Mouse (Mus musculus): ENCODE results near the gene Pde7b. TPM values are rescaled to one million over a fixed set of nuclear protein-coding genes. Genes with fewer than 3 reads are reported as not detected.

Gene Pde7b
- polyA plus RNA-seq, 1 experiment from 2014 or later: 0.29 TPM

DNA sequence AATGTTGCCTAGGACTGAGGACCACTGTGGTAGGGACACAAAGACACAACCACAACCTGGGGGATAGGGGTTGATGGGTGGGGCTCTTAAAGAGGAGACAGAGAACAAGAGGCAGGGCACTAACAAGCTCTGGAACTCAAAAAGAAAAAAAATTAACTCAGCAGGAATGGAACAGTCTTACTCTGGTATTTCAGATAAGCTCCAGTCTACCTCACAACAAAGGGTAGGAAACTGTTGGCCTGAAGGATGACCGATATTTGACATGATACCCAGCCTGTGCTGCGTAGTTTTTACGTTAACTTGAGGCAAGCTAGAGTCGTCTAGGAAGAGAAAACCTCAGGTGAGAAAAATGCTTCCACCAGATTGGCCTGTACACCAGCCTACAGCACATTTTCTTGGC is 22.4 kb upstream of the Pde7b start:
- H3K27ac ChIP-seq: no peak overlapping the region
- no peak overlapping the region for H3K4me2 ChIP-seq
- H3K4me1 ChIP-seq (replicated peaks): peaks cover 17% of the 10 kb centered on the region
- H3K36me3 ChIP-seq: no peaks in the 10 kb centered on the region
- no peak overlapping the region for H3K4me3 ChIP-seq (replicated peaks)
- no peak overlapping the region for H3K9ac ChIP-seq
- no peaks in the 10 kb centered on the region for H3K9me3 ChIP-seq (replicated peaks)
- 50% methylated on average over 4 of the region's 4 CpGs for WGBS (ENCODE audit: insufficient replicate concordance)
- no peaks in the 10 kb centered on the region for H3K27me3 ChIP-seq
- DNase-seq (no peak), ATAC-seq (ENCODE audit: low read depth) (0 out of 2 replicates have a peak, but pooled peaks have one; percentile 53)

DNA sequence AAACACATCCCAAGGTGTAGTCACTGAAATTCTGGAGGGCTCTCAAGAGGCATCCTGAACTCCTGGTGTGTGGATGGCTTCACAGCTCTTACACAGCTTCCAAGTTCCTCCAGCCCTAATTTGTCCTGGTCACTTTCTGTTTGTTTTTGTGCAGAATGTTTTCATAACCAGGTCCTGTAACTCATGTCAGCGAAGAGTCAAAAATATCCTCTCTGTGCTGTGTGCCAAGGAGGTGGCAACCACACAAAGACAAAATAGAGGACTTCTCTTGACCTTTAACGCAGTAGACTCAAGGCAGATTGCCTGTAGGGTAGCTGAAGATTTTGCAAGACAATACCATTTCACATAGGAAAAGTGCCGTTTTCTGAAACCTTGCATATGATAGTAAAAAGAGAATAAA is 14.9 kb upstream of the Pde7b start:
- Histone ChIP-seq H3K9ac (no peak overlapping the region), H3K9me3 (replicated peaks) (no peaks in the 10 kb centered on the region), H3K4me1 (replicated peaks) (peaks cover 27% of the 10 kb centered on the region), H3K4me3 (replicated peaks) (no peak overlapping the region), H3K27me3 (no peaks in the 10 kb centered on the region), H3K36me3 (no peaks in the 10 kb centered on the region), H3K27ac (no peak overlapping the region), H3K4me2 (no peak overlapping the region)
- WGBS (ENCODE audit: insufficient replicate concordance): 75% methylated on average over 3 of the region's 3 CpGs
- DNase-seq: no peak
- no peak for ATAC-seq (ENCODE audit: low read depth)

DNA sequence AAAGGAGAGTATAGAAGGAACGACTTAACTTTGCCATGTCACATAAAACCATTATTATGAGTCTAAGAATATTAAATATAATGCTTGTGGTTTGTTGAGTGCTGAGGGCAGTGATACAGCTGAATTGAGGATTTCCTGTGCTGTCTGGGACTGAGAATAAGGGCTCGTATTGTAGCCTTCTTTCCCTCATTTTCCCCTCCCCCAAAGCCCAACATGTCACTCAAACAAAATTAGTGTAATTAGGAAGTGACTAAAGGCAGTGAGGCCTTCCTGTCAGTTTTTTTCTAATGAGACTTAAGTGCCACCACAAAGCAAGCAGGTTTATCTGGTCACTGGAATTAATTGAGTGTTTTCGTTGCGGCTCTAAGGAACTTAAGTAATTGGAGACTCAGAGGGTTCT is 12.3 kb upstream of the Pde7b start:
- no peaks in the 10 kb centered on the region for H3K27me3 ChIP-seq
- no peaks in the 10 kb centered on the region for H3K36me3 ChIP-seq
- H3K4me1 ChIP-seq (replicated peaks): peaks cover 27% of the 10 kb centered on the region
- 0 out of 2 replicates have a peak overlapping the region, but pooled peaks have one; percentile 9 for H3K4me2 ChIP-seq
- no peak overlapping the region for H3K27ac ChIP-seq
- DNase-seq (no peak), ATAC-seq (ENCODE audit: low read depth) (no peak)
- H3K9ac ChIP-seq: no peak overlapping the region
- H3K4me3 ChIP-seq (replicated peaks): no peak overlapping the region
- 16% methylated on average over 4 of the region's 4 CpGs for WGBS (ENCODE audit: insufficient replicate concordance)
- H3K9me3 ChIP-seq (replicated peaks): no peaks in the 10 kb centered on the region

DNA sequence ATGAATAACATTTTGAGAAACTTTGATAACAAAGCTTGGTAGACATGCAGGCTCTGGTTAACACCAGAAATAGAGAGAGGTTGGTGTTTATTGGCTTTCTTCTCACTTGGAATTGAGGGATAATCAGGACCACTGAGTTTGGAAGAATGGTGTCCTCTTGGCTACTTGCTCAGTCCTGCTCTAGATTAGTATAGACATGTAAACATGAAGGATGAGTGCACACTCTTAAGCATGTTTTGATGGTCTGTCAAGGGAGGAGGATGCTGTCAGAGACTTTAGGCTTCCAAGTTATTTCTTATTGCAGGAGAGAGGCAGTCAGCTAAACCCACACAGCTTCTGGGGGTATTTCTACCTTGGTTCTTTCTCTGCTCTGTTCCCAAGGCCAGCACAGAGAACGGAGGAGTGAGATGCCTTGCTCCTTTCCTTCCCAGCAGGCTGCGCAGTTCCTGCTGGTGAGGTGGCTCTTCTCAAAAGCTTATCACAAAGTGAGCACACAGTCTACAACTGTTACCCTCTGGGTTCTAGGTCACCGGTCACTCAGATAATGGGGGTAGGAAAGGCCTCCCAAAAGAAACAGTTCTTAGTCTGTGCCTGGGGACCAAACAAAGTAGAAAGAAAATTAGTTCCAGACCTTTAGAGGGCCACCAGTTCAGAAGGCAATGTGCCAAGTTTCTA is 11.0 kb upstream of the Pde7b start:
- no peaks in the 10 kb centered on the region for H3K27me3 ChIP-seq
- no peaks in the 10 kb centered on the region for H3K9me3 ChIP-seq (replicated peaks)
- peak overlapping the region; percentile 34 for H3K4me2 ChIP-seq
- H3K9ac ChIP-seq: no peak overlapping the region
- peaks cover 27% of the 10 kb centered on the region for H3K4me1 ChIP-seq (replicated peaks)
- H3K27ac ChIP-seq: peak overlapping the region; percentile 41; the same call in 1 of the 2 replicates
- ATAC-seq (ENCODE audit: low read depth) (peak; percentile 97), DNase-seq (peak; percentile 24)
- H3K36me3 ChIP-seq: no peaks in the 10 kb centered on the region
- WGBS (ENCODE audit: insufficient replicate concordance): 12% methylated on average over 3 of the region's 3 CpGs
- no peak overlapping the region for H3K4me3 ChIP-seq (replicated peaks)

DNA sequence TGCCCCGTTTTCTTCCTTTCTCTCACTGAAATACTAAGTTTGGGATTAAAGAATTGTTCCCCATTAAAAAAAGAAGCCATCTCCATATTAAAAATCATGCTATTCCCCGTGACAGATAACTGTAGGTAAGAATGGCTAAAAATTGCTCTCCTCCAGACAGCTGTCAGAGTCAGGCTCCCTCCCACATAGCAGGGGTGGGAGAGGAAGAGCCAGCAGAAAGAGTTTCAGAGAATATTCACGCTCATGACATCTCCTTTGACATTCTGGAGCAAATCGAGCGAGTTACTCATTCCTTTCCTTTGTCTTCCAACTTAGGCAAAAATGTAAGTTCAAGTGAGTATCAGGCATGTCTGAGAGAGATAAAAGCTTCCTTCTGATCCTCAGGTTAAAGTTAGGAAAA is 8.7 kb upstream of the Pde7b start:
- Histone ChIP-seq H3K4me1 (replicated peaks) (peaks cover 27% of the 10 kb centered on the region), H3K9ac (no peak overlapping the region), H3K4me2 (no peak overlapping the region), H3K36me3 (no peaks in the 10 kb centered on the region), H3K4me3 (replicated peaks) (no peak overlapping the region), H3K27me3 (no peaks in the 10 kb centered on the region), H3K27ac (no peak overlapping the region), H3K9me3 (replicated peaks) (no peaks in the 10 kb centered on the region)
- no peak for DNase-seq
- WGBS (ENCODE audit: insufficient replicate concordance): 57% methylated on average over 5 of the region's 5 CpGs
- no peak for ATAC-seq (ENCODE audit: low read depth)

DNA sequence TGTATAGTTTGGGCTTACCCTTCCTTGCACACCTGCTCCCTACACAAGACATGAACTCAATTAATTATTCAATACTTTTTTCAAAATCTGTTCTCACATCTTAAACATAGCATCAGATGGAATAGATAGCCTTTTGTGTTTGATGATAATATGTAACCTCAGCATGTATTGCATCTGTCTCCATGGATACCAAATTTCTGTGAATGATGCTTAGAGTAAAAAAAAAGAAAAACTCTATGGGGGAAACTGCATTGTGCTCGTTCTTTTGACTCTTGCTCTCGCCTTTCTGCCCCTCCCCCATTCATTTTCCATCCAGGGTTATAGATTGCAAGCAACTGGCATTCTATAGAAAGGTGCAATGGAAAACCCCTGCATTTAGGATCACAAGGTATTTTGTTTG is 7.3 kb upstream of the Pde7b start:
- Histone ChIP-seq H3K27ac (no peak overlapping the region), H3K9ac (no peak overlapping the region), H3K4me2 (no peak overlapping the region), H3K27me3 (no peaks in the 10 kb centered on the region), H3K4me1 (replicated peaks) (peaks cover 19% of the 10 kb centered on the region), H3K9me3 (replicated peaks) (no peaks in the 10 kb centered on the region), H3K36me3 (no peaks in the 10 kb centered on the region), H3K4me3 (replicated peaks) (no peak overlapping the region)
- ATAC-seq (ENCODE audit: low read depth) (no peak), DNase-seq (no peak)
- WGBS (ENCODE audit: insufficient replicate concordance): 48% methylated on average over 2 of the region's 2 CpGs

DNA sequence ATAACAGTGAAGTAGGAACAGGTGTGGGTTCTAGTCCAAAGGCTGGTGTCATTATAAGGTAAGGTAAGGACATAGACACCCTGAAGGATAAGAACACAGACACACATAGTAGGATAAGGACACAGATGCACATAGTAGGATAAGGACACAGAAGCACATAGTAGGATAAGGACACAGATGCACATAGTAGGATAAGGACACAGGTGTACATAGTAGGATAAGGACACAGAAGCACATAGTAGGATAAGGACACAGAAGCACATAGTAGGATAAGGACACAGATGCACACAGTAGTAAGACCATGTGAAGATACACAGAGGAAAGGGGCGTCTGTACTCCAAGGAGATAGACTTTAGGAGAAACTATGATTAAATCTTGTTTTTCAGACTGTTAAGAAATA is 5.2 kb upstream of the Pde7b start:
- no peaks in the 10 kb centered on the region for H3K27me3 ChIP-seq
- 51% methylated on average over 1 of the region's 1 CpGs for WGBS (ENCODE audit: insufficient replicate concordance)
- H3K4me1 ChIP-seq (replicated peaks): peaks cover 7% of the 10 kb centered on the region; the same call in 1 of the 2 replicates
- no peaks in the 10 kb centered on the region for H3K36me3 ChIP-seq
- no peak for ATAC-seq (ENCODE audit: low read depth)
- no peak overlapping the region for H3K27ac ChIP-seq
- H3K4me3 ChIP-seq (replicated peaks): no peak overlapping the region
- no peaks in the 10 kb centered on the region for H3K9me3 ChIP-seq (replicated peaks)
- no peak for DNase-seq
- no peak overlapping the region for H3K4me2 ChIP-seq
- H3K9ac ChIP-seq: no peak overlapping the region

DNA sequence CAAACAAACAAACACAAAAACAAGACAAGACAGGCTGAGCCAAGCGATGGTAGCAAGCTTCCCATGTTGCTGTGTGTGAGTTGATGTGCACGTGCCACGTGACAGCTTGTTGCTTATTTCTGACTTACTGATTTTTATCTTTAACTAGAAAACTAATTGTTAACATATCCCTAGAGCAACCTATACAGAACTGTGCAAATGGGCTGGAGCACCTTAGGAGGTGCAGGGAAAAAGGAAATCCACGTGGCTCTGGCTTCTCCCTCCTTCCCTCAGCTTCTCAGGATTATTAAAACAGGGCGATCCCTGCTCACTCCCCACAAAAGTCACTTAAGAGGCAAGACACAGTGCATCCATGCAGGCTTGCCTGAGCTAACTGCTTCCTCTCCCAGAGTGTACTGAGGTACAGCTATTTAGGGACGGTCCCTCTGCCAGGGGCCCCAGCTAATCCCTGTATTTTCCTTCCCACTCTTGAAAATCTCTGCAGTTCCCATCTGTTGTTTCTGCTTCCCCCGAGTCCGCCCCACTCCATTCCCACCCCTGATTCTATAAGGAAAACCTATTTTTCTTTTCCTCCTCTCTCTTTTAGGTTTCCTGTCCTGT is 606 bp upstream of the Pde7b start:
- H3K9ac ChIP-seq: no peak overlapping the region
- H3K9me3 ChIP-seq (replicated peaks): no peaks in the 10 kb centered on the region
- H3K27me3 ChIP-seq: no peaks in the 10 kb centered on the region
- DNase-seq (no peak), ATAC-seq (ENCODE audit: low read depth) (no peak)
- 45% methylated on average over 8 of the region's 8 CpGs for WGBS (ENCODE audit: insufficient replicate concordance)
- no peak overlapping the region for H3K4me3 ChIP-seq (replicated peaks)
- no peaks in the 10 kb centered on the region for H3K36me3 ChIP-seq
- H3K27ac ChIP-seq: no peak overlapping the region
- H3K4me1 ChIP-seq (replicated peaks): peaks cover 23% of the 10 kb centered on the region
- peak overlapping the region; percentile 64 for H3K4me2 ChIP-seq

DNA sequence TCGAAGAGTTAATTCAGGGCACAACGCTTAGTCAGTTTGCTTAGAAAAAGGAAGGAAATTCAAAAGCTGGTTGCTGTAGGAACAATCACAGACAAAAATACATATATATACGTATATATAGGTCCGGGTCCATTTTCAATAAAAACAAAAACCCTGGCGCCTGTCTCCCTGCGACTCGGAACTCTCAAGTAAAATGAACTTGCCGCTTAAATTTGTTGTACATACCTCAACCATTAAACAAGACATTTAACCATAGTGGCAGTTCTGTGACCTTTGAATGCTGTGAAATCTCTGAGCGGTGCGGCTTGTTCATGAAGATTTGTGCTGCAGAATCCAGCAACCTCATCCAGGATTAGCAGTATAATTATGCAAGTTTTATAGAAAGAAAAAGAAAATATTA is 427 bp downstream of the Pde7b start:
- peak overlapping the region; percentile 32 for H3K4me3 ChIP-seq (replicated peaks)
- H3K27me3 ChIP-seq: no peaks in the 10 kb centered on the region
- H3K9me3 ChIP-seq (replicated peaks): no peaks in the 10 kb centered on the region
- H3K36me3 ChIP-seq: no peaks in the 10 kb centered on the region
- H3K9ac ChIP-seq: peak overlapping the region; percentile 55
- peak overlapping the region; percentile 64 for H3K4me2 ChIP-seq
- 21% methylated on average over 10 of the region's 10 CpGs for WGBS (ENCODE audit: insufficient replicate concordance)
- DNase-seq (no peak), ATAC-seq (ENCODE audit: low read depth) (no peak)
- no peak overlapping the region for H3K27ac ChIP-seq
- peaks cover 30% of the 10 kb centered on the region for H3K4me1 ChIP-seq (replicated peaks)

DNA sequence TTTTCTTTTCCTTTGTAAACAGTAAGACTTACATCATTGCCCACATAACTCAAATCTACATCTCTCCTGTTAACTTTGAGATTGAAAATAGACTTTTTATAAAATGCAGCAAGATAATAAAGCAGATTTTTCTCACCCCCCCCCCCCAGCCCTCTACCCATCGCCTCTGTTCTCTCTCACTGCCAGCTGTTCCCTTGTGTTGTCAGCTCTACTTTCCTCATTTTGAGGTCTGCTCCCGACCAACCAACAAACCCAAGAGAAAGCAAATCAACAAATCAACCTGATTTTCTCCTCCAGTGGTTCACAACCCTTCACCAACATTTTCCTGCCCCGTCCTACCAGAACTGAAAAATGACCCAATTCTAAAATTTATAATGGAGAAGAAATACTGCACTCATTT is 916 bp downstream of the Pde7b start:
- WGBS (ENCODE audit: insufficient replicate concordance): 22% methylated on average over 3 of the region's 3 CpGs
- Histone ChIP-seq H3K27ac (no peak overlapping the region), H3K4me2 (peak overlapping the region; percentile 64), H3K36me3 (no peaks in the 10 kb centered on the region), H3K4me3 (replicated peaks) (peak overlapping the region; percentile 32), H3K27me3 (no peaks in the 10 kb centered on the region), H3K9ac (peak overlapping the region; percentile 55; the same call in 1 of the 2 replicates), H3K4me1 (replicated peaks) (peaks cover 30% of the 10 kb centered on the region), H3K9me3 (replicated peaks) (no peaks in the 10 kb centered on the region)
- ATAC-seq (ENCODE audit: low read depth) (no peak), DNase-seq (no peak)

DNA sequence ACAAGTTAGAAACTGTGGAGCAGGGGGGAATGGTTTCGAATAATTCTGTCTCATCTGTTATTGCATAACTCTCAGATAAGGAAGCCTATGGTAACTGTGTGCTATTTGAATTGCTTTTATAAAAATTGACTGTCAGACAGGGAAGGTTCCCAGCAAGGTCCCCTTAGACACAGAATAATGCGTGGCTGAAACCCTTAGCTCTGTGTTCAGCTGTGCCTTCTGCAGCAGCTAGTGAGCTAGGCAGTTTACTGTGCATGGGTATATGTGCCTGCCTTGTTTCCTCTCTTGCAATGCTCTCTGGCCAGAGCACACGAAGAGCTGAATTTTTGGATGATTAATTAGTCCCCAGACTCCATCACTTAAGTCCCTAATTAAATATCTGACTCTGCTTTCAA is 1.4 kb downstream of the Pde7b start:
- peaks cover 30% of the 10 kb centered on the region for H3K4me1 ChIP-seq (replicated peaks)
- WGBS (ENCODE audit: insufficient replicate concordance): 24% methylated on average over 3 of the region's 3 CpGs
- DNase-seq (no peak), ATAC-seq (ENCODE audit: low read depth) (no peak)
- no peak overlapping the region for H3K9ac ChIP-seq
- H3K27ac ChIP-seq: no peak overlapping the region
- H3K27me3 ChIP-seq: no peaks in the 10 kb centered on the region
- H3K9me3 ChIP-seq (replicated peaks): no peaks in the 10 kb centered on the region
- H3K36me3 ChIP-seq: no peaks in the 10 kb centered on the region
- 0 out of 2 replicates have a peak overlapping the region, but pooled peaks have one; percentile 24 for H3K4me2 ChIP-seq
- H3K4me3 ChIP-seq (replicated peaks): no peak overlapping the region
